Mouse (Mus musculus): ENCODE measurements at regions not wholly inside any gene's neighbourhood (a gene's known extent, or its start where the extent isn't known, plus 50 kb on each side); places are given as distances from the start of the nearest gene placed in this dataset.

GRCm38 (mm10) chr14:111297796-111298195, 377.1 kb upstream of the Slitrk5 start:
- no peaks in the 10 kb centered on the region for H3K36me3 ChIP-seq
- H3K9ac ChIP-seq: no peak overlapping the region
- no peaks in the 10 kb centered on the region for H3K9me3 ChIP-seq
- H3K27ac ChIP-seq (replicated peaks): no peak overlapping the region
- no peak overlapping the region for H3K4me2 ChIP-seq
- no peaks in the 10 kb centered on the region for H3K4me1 ChIP-seq
- no peaks in the 10 kb centered on the region for H3K27me3 ChIP-seq (replicated peaks)
- no peak overlapping the region for H3K4me3 ChIP-seq
- no peak for ATAC-seq (ENCODE audit: extremely low read depth, insufficient number of reproducible peaks, low FRiP score, low TSS enrichment)

DNA sequence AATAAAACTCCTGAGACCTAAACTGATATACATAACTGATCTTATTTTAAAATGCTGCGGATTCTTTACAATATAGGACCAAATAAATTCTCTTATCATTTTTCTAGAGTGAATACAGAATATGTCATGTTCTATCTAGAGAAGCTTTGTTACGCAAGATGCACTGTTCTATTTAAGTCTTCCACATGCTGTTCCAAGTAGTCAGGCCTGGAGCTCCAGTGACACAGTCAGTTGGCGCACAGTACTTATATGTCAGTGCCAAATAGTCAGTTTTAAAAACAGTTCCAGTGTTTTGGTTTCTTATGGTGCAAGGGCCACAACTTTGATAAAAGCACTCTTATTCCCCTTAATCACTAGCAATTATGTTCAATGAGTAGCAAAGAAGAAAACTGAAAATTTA, 344.3 kb upstream of the Slitrk5 start:
- no peak for ATAC-seq (ENCODE audit: extremely low read depth, insufficient number of reproducible peaks, low FRiP score, low TSS enrichment)
- 82% methylated on average over 3 of the region's 3 CpGs for WGBS

GRCm38 (mm10) chr14:111353518-111353917, 321.4 kb upstream of the Slitrk5 start:
- Histone ChIP-seq H3K27me3 (replicated peaks) (no peaks in the 10 kb centered on the region), H3K4me1 (no peaks in the 10 kb centered on the region), H3K27ac (replicated peaks) (no peak overlapping the region), H3K9ac (no peak overlapping the region), H3K9me3 (no peaks in the 10 kb centered on the region), H3K4me3 (no peak overlapping the region), H3K4me2 (no peak overlapping the region), H3K36me3 (no peaks in the 10 kb centered on the region)
- 72% methylated on average over 5 of the region's 5 CpGs for WGBS
- ATAC-seq (ENCODE audit: extremely low read depth, insufficient number of reproducible peaks, low FRiP score, low TSS enrichment): no peak

More for the DNA sequence above, 344.3 kb upstream of the Slitrk5 start:
- H3K4me3 ChIP-seq: no peak overlapping the region
- H3K36me3 ChIP-seq: no peaks in the 10 kb centered on the region
- H3K4me2 ChIP-seq: no peak overlapping the region
- no peaks in the 10 kb centered on the region for H3K9me3 ChIP-seq
- H3K27me3 ChIP-seq (replicated peaks): no peaks in the 10 kb centered on the region
- no peak overlapping the region for H3K9ac ChIP-seq
- H3K4me1 ChIP-seq: no peaks in the 10 kb centered on the region
- no peak overlapping the region for H3K27ac ChIP-seq (replicated peaks)

GRCm38 (mm10) chr14:111396803-111397202, 278.1 kb upstream of the Slitrk5 start:
- WGBS: 60% methylated on average over 1 of the region's 1 CpGs
- no peak overlapping the region for H3K27ac ChIP-seq (replicated peaks)
- no peaks in the 10 kb centered on the region for H3K27me3 ChIP-seq (replicated peaks)
- no peak overlapping the region for H3K4me3 ChIP-seq
- no peaks in the 10 kb centered on the region for H3K36me3 ChIP-seq
- H3K9ac ChIP-seq: no peak overlapping the region
- no peak for ATAC-seq (ENCODE audit: extremely low read depth, insufficient number of reproducible peaks, low FRiP score, low TSS enrichment)
- H3K4me2 ChIP-seq: no peak overlapping the region
- H3K4me1 ChIP-seq: no peaks in the 10 kb centered on the region
- H3K9me3 ChIP-seq: no peaks in the 10 kb centered on the region

GRCm38 (mm10) chr14:111400809-111401208, 274.1 kb upstream of the Slitrk5 start:
- no peak overlapping the region for H3K27ac ChIP-seq (replicated peaks)
- no peak overlapping the region for H3K4me2 ChIP-seq
- WGBS: 49% methylated on average over 3 of the region's 3 CpGs
- no peaks in the 10 kb centered on the region for H3K4me1 ChIP-seq
- no peak overlapping the region for H3K4me3 ChIP-seq
- no peak overlapping the region for H3K9ac ChIP-seq
- H3K9me3 ChIP-seq: no peaks in the 10 kb centered on the region
- H3K27me3 ChIP-seq (replicated peaks): no peaks in the 10 kb centered on the region
- no peaks in the 10 kb centered on the region for H3K36me3 ChIP-seq
- no peak for ATAC-seq (ENCODE audit: extremely low read depth, insufficient number of reproducible peaks, low FRiP score, low TSS enrichment)

DNA sequence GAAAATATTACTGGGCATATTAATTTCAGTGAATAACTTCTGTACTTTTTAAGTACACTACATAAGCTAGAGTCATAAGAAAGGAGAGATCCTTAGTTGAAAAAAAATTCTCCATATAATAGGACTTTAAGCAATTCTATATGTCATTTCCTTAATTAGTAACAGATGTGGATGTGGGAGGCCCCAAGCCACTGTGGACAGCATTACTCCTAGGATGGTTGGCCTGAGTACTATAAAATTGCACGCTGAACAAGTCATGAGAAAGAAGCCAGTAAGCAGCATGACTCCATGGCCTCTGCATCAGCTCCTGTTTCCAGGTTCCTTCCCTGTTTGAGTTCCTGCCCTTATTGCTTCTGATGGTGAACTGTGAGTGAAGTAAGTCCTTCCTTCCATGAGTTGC, 272.4 kb upstream of the Slitrk5 start:
- H3K27ac ChIP-seq (replicated peaks): no peak overlapping the region
- no peaks in the 10 kb centered on the region for H3K36me3 ChIP-seq
- no peak overlapping the region for H3K4me3 ChIP-seq
- 77% methylated on average over 1 of the region's 1 CpGs for WGBS
- no peak for ATAC-seq (ENCODE audit: extremely low read depth, insufficient number of reproducible peaks, low FRiP score, low TSS enrichment)
- H3K4me2 ChIP-seq: no peak overlapping the region
- H3K4me1 ChIP-seq: no peaks in the 10 kb centered on the region
- H3K9me3 ChIP-seq: no peaks in the 10 kb centered on the region
- no peaks in the 10 kb centered on the region for H3K27me3 ChIP-seq (replicated peaks)
- no peak overlapping the region for H3K9ac ChIP-seq

- H3K27me3 ChIP-seq (replicated peaks): no peaks in the 10 kb centered on the region
- no peaks in the 10 kb centered on the region for H3K4me1 ChIP-seq
- H3K36me3 ChIP-seq: no peaks in the 10 kb centered on the region
- no peaks in the 10 kb centered on the region for H3K9me3 ChIP-seq
- no peak overlapping the region for H3K4me3 ChIP-seq
- WGBS: 24% methylated on average over 1 of the region's 1 CpGs
- H3K27ac ChIP-seq (replicated peaks): no peak overlapping the region
- H3K9ac ChIP-seq: no peak overlapping the region
- no peak for ATAC-seq (ENCODE audit: extremely low read depth, insufficient number of reproducible peaks, low FRiP score, low TSS enrichment)
- H3K4me2 ChIP-seq: no peak overlapping the region
Observed at GRCm38 (mm10) chr14:111403555-111403954, 271.3 kb upstream of the Slitrk5 start.

DNA sequence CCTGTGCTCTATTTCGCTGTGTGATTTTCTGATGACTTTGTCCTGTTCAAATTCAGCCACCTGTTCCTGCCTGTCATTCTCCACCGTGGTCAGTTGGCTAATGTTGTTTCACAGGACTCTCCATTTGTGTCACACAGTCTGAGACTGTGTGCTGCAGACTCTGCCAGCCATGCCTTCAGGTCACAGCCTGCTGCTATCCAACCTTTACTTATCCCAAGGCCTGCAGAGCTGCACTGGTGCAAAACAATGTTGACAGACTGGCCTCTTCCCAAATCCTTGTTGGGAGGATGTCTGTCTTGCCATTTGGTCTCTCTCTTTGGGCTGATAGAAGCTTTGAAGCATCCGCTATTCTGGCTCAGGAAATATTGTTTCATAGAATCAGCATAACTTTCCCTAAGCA, 261.4 kb upstream of the Slitrk5 start:
- Histone ChIP-seq H3K4me1 (no peaks in the 10 kb centered on the region), H3K36me3 (no peaks in the 10 kb centered on the region), H3K4me2 (no peak overlapping the region), H3K9ac (no peak overlapping the region), H3K9me3 (no peaks in the 10 kb centered on the region), H3K27me3 (replicated peaks) (no peaks in the 10 kb centered on the region), H3K27ac (replicated peaks) (no peak overlapping the region), H3K4me3 (no peak overlapping the region)
- WGBS: 70% methylated on average over 3 of the region's 3 CpGs
- no peak for ATAC-seq (ENCODE audit: extremely low read depth, insufficient number of reproducible peaks, low FRiP score, low TSS enrichment)

DNA sequence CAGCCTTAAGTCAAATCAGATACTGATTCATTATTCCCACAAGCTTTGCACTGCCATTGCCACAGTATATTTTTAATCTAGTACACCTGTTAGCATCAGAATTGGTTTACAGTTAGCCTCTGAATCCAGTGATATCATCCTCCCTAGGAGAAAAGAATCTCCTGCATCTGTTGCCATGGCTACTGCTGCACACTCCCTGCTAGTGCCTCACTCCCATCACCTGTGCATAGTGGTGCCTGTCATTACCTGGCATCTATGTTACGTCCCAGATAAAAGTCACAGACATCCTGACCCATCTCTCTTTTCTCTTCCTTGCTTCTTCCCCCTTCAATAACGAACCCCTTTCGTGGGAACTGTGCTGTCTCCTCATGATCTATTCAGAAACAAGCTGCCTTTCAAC, 256.4 kb upstream of the Slitrk5 start:
- no peaks in the 10 kb centered on the region for H3K27me3 ChIP-seq (replicated peaks)
- WGBS: 58% methylated on average over 3 of the region's 3 CpGs
- H3K4me2 ChIP-seq: no peak overlapping the region
- H3K36me3 ChIP-seq: no peaks in the 10 kb centered on the region
- no peaks in the 10 kb centered on the region for H3K9me3 ChIP-seq
- no peak overlapping the region for H3K9ac ChIP-seq
- no peak overlapping the region for H3K27ac ChIP-seq (replicated peaks)
- ATAC-seq (ENCODE audit: extremely low read depth, insufficient number of reproducible peaks, low FRiP score, low TSS enrichment): no peak
- no peaks in the 10 kb centered on the region for H3K4me1 ChIP-seq
- H3K4me3 ChIP-seq: no peak overlapping the region

GRCm38 (mm10) chr14:111429101-111429857, 245.6 kb upstream of the Slitrk5 start:
- WGBS: 72% methylated on average over 2 of the region's 2 CpGs
- no peak overlapping the region for H3K9ac ChIP-seq
- no peak overlapping the region for H3K27ac ChIP-seq (replicated peaks)
- H3K27me3 ChIP-seq (replicated peaks): no peaks in the 10 kb centered on the region
- no peaks in the 10 kb centered on the region for H3K9me3 ChIP-seq
- H3K4me3 ChIP-seq: no peak overlapping the region
- no peak for ATAC-seq (ENCODE audit: extremely low read depth, insufficient number of reproducible peaks, low FRiP score, low TSS enrichment)
- H3K4me2 ChIP-seq: no peak overlapping the region
- H3K36me3 ChIP-seq: no peaks in the 10 kb centered on the region
- H3K4me1 ChIP-seq: no peaks in the 10 kb centered on the region

Measured in heart, embryonic 13.5 days (tissue).